Mouse (Mus musculus) liver, embryonic 11.5 days (tissue): ENCODE measurements around the gene Zfp69. TPM values are rescaled to one million over a fixed set of nuclear protein-coding genes. Genes with fewer than 3 reads are reported as not detected.

Source experiments
- ATAC-seq: fragments of 200-750 bp; cut with Nextera tagmentation; replicated peaks from 2 replicates; pipeline ENCODE4 v1.8.0; 2017; ENCODE audit warnings: moderate number of reproducible peaks, mild to moderate bottlenecking, moderate TSS enrichment, moderate library complexity; ENCODE audit not compliant: low FRiP score
- DNase-seq: peaks from one replicate; pipeline ENCODE4 v3.0.0-alpha.2; 2017; ENCODE audit warnings: low spot score
- H3K27ac ChIP-seq: fragments of 300-500 bp; sonication (generic); 2 replicates; pipeline ENCODE4 v1.5.1; 2014; ENCODE audit warnings: mild to moderate bottlenecking, low read depth, low read length, control low read depth
- H3K27me3 ChIP-seq: fragments of 300-500 bp; sonication (generic); replicated peaks from 2 replicates; pipeline ENCODE4 v1.6.1; 2014; ENCODE audit warnings: low read length, mixed read lengths; ENCODE audit not compliant: control insufficient read depth, insufficient read depth
- H3K36me3 ChIP-seq: fragments of 300-500 bp; sonication (generic); 2 replicates; pipeline ENCODE4 v1.6.1; 2014; ENCODE audit warnings: mild to moderate bottlenecking, low read length, moderate library complexity, mixed read lengths; ENCODE audit not compliant: control insufficient read depth, insufficient read depth
- H3K4me1 ChIP-seq: fragments of 300-500 bp; sonication (generic); replicated peaks from 2 replicates; pipeline ENCODE4 v1.6.1; 2014; ENCODE audit warnings: low read length, mixed read lengths; ENCODE audit not compliant: control insufficient read depth, insufficient read depth
- H3K4me2 ChIP-seq: fragments of 300-500 bp; sonication (generic); 2 replicates; pipeline ENCODE4 v1.6.1; 2014; ENCODE audit warnings: mild to moderate bottlenecking, control low read depth, moderate library complexity
- H3K4me3 ChIP-seq: fragments of 300-500 bp; sonication (generic); 2 replicates; pipeline ENCODE4 v1.5.1; 2014; ENCODE audit warnings: low read depth, low read length, control low read depth
- H3K9ac ChIP-seq: fragments of 300-500 bp; sonication (generic); 2 replicates; pipeline ENCODE4 v1.6.1; 2014; ENCODE audit warnings: low read depth, low read length, control low read depth
- H3K9me3 ChIP-seq: fragments of 300-500 bp; sonication (generic); 2 replicates; pipeline ENCODE4 v1.6.1; 2016; ENCODE audit warnings: low read length, inconsistent platforms, mixed read lengths; ENCODE audit not compliant: control insufficient read depth
- WGBS: fragments of 180-500 bp; shearing (Covaris S2); extraction: QIAGEN DNeasy Blood & Tissue Kit; methylation state at CpG from one replicate; pipeline ENCODE4 v1.1.7; 2014; 5-methylcytosine and 5-hydroxymethylcytosine counted together
- polyA plus RNA-seq: library from polyadenylated mRNA; unstranded; fragments of >200 nt; fragmentation: Nextera tagmentation; extraction: Ambion mirVana; gene quantifications from 2 replicates; pipeline ENCODE4 v1.2.1, GENCODE M21; 2014

Gene Zfp69
- polyA plus RNA-seq = 4.2 and 5.6 TPM in 2 replicates

DNA sequence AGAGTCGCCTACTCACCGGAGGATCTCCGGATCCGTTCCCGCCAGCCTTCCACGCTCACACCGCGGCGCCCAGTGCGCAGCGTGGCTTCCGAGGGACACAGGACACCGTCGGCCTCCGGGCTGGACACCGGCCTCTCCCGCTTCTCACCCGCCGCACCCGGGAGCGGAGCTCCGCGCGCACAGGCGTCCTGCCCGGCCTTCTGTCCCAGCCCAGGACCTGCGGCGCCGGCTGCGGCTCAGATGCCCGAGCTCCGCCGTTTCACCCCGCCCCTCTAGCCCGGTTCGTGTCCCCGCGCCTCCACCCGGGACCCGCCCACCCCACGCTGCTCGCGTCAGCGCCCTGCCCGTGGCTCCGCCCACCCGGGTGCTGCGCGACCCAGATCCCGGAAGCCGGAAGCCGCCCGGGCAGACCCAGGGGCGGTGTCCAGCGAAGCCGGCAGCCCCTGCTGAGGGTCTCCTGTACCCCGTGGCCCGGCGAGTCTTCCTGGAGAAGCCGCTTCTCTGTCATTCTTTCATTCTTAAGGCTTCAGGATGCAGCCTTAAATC, at the start of gene Zfp69:
Zfp69 (minus strand) TSS at position 272 of the 546 bp plus-strand sequence.
- DNase-seq (peak; percentile 88), ATAC-seq (peak; percentile 93)
- Histone ChIP-seq H3K9me3 (no peaks in the 10 kb centered on the region), H3K4me3 (peak within 1 kb of the TSS; percentile 86), H3K4me2 (peak within 1 kb of the TSS; percentile 93), H3K36me3 (no peaks in the 10 kb centered on the region; the same call in 1 of the 2 replicates), H3K9ac (peak within 1 kb of the TSS; percentile 90), H3K27me3 (no peaks in the 10 kb centered on the region), H3K4me1 (peaks cover 21% of the 10 kb centered on the region), H3K27ac (peak within 1 kb of the TSS; percentile 90)
- 2% methylated on average over 60 of the region's 60 CpGs for WGBS

DNA sequence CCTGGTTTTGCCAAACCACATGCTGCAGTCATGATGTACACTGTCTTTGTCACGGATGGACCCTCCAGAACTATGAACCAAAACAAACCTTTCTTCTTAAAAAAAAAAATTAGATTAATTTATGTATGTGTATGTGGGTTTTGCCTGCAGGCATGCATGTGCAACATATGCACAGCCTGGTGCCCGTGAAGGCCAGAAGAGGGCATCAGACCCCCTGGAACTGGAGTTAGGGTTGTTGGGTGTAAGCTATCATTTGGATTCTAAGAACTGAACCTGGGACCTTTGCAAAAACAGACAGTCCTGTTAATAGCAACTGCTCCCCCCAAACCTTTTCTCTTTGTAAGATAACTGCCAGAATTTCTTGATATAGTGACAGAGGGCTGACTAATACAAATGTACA, 49.5 kb upstream of the Zfp69 start:
- ATAC-seq = no peak
- Histone ChIP-seq H3K9ac (no peak overlapping the region), H3K27ac (no peak overlapping the region), H3K27me3 (no peaks in the 10 kb centered on the region), H3K36me3 (no peaks in the 10 kb centered on the region), H3K9me3 (no peaks in the 10 kb centered on the region), H3K4me1 (peaks cover 46% of the 10 kb centered on the region), H3K4me2 (no peak overlapping the region), H3K4me3 (no peak overlapping the region)
- no peak for DNase-seq
- WGBS = 75% methylated on average over 2 of the region's 2 CpGs

DNA sequence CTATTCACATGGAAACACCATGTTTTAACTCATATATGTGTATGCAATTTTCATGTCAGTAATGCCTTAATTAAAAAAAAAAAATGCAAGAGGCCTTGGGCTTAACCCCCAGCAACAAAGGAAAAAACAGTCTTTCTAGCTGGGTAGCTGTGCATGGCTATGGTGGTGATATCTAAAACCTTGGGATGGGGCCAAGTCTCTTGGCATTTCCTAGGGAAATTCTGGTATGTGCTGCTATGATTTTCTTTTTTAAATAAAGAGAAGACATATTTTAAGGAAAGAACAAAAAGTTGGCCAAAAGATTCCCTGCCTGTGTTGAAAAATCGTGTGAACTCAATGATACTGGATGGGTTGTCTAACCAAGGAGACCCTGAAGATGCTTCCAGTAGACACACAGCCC, 44.4 kb upstream of the Zfp69 start:
- Histone ChIP-seq H3K4me3 (no peak overlapping the region), H3K36me3 (no peaks in the 10 kb centered on the region), H3K9me3 (no peaks in the 10 kb centered on the region), H3K27ac (no peak overlapping the region), H3K27me3 (no peaks in the 10 kb centered on the region), H3K4me2 (no peak overlapping the region), H3K9ac (no peak overlapping the region), H3K4me1 (peaks cover 12% of the 10 kb centered on the region)
- ATAC-seq = no peak
- WGBS = 67% methylated on average over 1 of the region's 1 CpGs
- no peak for DNase-seq

DNA sequence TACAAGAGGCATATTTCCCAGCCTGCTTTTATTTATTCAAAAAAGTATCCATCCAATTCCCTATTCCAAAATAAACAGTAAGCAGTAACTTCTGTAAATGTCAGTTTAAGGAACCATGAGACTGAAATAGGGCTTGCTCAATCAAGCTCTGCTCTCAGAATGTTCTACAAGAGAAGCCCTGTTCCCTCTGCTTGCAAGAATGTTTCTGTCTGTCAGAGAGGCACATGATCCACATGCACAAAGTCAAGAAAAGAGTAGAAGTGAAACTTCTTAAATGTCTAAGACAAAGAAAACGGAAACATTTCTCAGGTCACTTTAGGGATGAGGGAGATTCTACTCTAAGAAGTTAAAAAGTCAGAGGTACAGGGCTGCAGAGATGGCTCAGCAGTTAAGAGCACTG, 41.5 kb upstream of the Zfp69 start:
- Histone ChIP-seq H3K27me3 (no peaks in the 10 kb centered on the region), H3K27ac (no peak overlapping the region), H3K9me3 (no peaks in the 10 kb centered on the region), H3K4me2 (no peak overlapping the region), H3K9ac (no peak overlapping the region), H3K36me3 (peaks cover 8% of the 10 kb centered on the region; the same call in 1 of the 2 replicates), H3K4me1 (0 out of 2 replicates have a peak, but pooled peaks cover 2% of the 10 kb centered on the region), H3K4me3 (no peak overlapping the region)
- 82% methylated on average over 1 of the region's 1 CpGs for WGBS
- ATAC-seq (no peak), DNase-seq (no peak)

DNA sequence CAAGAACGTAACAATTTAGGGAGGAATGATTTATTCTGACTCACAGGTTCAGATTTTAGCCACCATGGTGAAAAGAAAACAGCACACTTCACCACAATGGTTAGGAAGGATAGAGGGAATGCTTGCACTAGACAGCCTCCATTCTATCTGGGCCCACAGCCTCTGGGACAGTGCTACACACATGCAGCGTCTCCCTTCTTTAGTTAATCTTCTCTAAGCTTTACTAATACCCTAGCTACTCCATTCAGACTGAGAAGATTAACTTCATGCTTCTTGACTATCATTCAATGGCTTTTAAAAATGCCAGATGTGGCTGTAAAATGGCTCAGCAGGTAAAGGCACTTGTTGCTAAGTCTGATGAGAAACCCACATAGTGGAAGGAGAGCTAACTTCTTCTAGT, 40.8 kb upstream of the Zfp69 start:
- Histone ChIP-seq H3K9ac (no peak overlapping the region), H3K9me3 (no peaks in the 10 kb centered on the region), H3K4me3 (no peak overlapping the region), H3K27ac (no peak overlapping the region), H3K36me3 (peaks cover 8% of the 10 kb centered on the region; the same call in 1 of the 2 replicates), H3K4me2 (no peak overlapping the region), H3K4me1 (0 out of 2 replicates have a peak, but pooled peaks cover 2% of the 10 kb centered on the region), H3K27me3 (no peaks in the 10 kb centered on the region)
- ATAC-seq (no peak), DNase-seq (no peak)
- WGBS = 85% methylated on average over 2 of the region's 2 CpGs

DNA sequence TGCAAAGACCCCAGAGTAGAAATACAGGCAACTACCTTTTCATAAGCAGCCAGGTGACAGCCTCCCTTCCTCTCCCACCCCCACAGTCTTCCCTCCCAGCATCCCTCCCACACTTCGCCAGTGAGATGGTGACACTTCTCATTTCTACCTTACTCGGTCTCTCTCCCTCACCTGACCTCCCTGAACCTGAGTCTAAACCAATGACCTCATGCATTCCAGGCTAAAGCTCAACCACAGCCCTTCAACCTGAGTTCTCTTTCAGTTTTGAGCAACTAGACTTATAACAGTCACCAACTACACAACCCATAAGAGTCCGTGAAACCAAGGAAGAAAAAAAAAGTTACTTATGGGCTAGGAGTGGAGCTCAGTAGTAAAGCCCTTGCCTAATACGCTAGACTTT, 35.8 kb upstream of the Zfp69 start:
- no peak for DNase-seq
- Histone ChIP-seq H3K4me1 (0 out of 2 replicates have a peak, but pooled peaks cover 2% of the 10 kb centered on the region), H3K4me2 (no peak overlapping the region), H3K4me3 (no peak overlapping the region), H3K9ac (no peak overlapping the region), H3K9me3 (no peaks in the 10 kb centered on the region), H3K27me3 (no peaks in the 10 kb centered on the region), H3K36me3 (peaks cover 14% of the 10 kb centered on the region), H3K27ac (no peak overlapping the region)
- 70% methylated on average over 4 of the region's 4 CpGs for WGBS
- ATAC-seq = no peak

DNA sequence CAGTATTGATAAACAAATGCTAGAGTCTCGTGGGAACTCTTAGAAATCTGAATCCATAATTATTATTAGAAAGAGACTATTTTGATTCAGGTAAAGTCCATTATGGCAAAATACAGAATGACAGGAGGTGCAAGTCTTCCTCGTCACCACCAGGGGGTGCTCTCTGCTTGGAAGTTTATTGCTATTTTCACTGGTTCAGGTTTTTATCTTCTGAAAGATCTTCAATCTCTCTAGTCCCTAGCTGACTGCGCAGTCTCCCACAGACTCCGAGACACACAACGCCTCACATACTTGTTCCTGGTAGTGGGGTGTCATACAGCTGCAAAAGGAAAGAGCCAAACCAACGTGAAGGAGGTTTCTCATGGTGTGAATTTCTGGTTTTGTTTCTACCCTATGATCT, 34.9 kb upstream of the Zfp69 start:
- ATAC-seq = peak; percentile 60; the same call in 1 of the 2 replicates

GRCm38 (mm10) chr4:120978221-120978620, 26.7 kb upstream of the Zfp69 start:
- WGBS = 84% methylated on average over 3 of the region's 3 CpGs
- no peak overlapping the region for H3K4me3 ChIP-seq
- no peak for ATAC-seq
- H3K27ac ChIP-seq = no peak overlapping the region
- no peak for DNase-seq
- H3K4me2 ChIP-seq = no peak overlapping the region
- H3K9me3 ChIP-seq = no peaks in the 10 kb centered on the region
- no peaks in the 10 kb centered on the region for H3K27me3 ChIP-seq
- no peaks in the 10 kb centered on the region for H3K4me1 ChIP-seq
- H3K9ac ChIP-seq = no peak overlapping the region
- H3K36me3 ChIP-seq = peaks cover 11% of the 10 kb centered on the region

More for the DNA sequence above, 34.9 kb upstream of the Zfp69 start:
- peaks cover 16% of the 10 kb centered on the region for H3K36me3 ChIP-seq
- no peak overlapping the region for H3K4me3 ChIP-seq
- 0 out of 2 replicates have a peak, but pooled peaks cover 2% of the 10 kb centered on the region for H3K4me1 ChIP-seq
- no peak overlapping the region for H3K4me2 ChIP-seq
- no peak for DNase-seq
- H3K27me3 ChIP-seq = no peaks in the 10 kb centered on the region
- WGBS = 20% methylated on average over 6 of the region's 6 CpGs
- no peaks in the 10 kb centered on the region for H3K9me3 ChIP-seq
- no peak overlapping the region for H3K9ac ChIP-seq
- no peak overlapping the region for H3K27ac ChIP-seq

- Histone ChIP-seq H3K9me3 (no peaks in the 10 kb centered on the region), H3K36me3 (peaks cover 24% of the 10 kb centered on the region)
- WGBS = 84% methylated on average over 4 of the region's 4 CpGs
These were observed 23.9 kb upstream of the Zfp69 start for GRCm38 (mm10) chr4:120975428-120975734.

More at GRCm38 (mm10) chr4:120975428-120975734, 23.9 kb upstream of the Zfp69 start:
- ATAC-seq (no peak), DNase-seq (no peak)
- Histone ChIP-seq H3K4me1 (no peaks in the 10 kb centered on the region), H3K9ac (no peak overlapping the region), H3K4me3 (no peak overlapping the region), H3K4me2 (no peak overlapping the region), H3K27ac (no peak overlapping the region), H3K27me3 (no peaks in the 10 kb centered on the region)
